Comparison of ENCODE assay signal across 24 mouse cellular contexts in genomic region chr11:80275011-80275410, GRCm38 (mm10). TPM values are rescaled to one million over a fixed set of nuclear protein-coding genes. Genes with fewer than 3 reads are reported as not detected.
DNase-seq lines count a peak whose midpoint lies in the region; ATAC-seq and TF ChIP-seq lines count a peak whose summit lies in the region.
"Had no signal": no experiment of that assay in that cellular context is flagged by ENCODE, and none has a peak within 500 bp of the region (broad histone marks: within the 10 kb centered on the region; RNA-seq: fewer than 3 reads in every experiment).

No protein-coding gene starts in this region.

- H3K4me2 ChIP-seq in heart, postnatal 0 days (ENCODE audit: low read depth, low read length): no peak overlapping the region
- H3K4me2 ChIP-seq in liver, postnatal 0 days (ENCODE audit: low read depth, low read length): no peak overlapping the region
- no peak overlapping the region for H3K4me2 ChIP-seq in liver, embryonic 12.5 days
- H3K4me2 ChIP-seq: forebrain, embryonic 13.5 days; heart, embryonic 11.5 days; hindbrain, embryonic 15.5 days; limb, embryonic 12.5 days; liver, embryonic 15.5 days; midbrain, embryonic 15.5 days had no signal

- H3K4me3 ChIP-seq in heart, postnatal 0 days (ENCODE audit: low read depth, low read length): no peak overlapping the region
- H3K4me3 ChIP-seq in liver, postnatal 0 days (ENCODE audit: low read depth, low read length): no peak overlapping the region
- no peak overlapping the region for H3K4me3 ChIP-seq in liver, embryonic 12.5 days
- no peak overlapping the region for H3K4me3 ChIP-seq in E14TG2a.4 (replicated peaks; ENCODE audit: low read length)
- H3K4me3 ChIP-seq: embryonic facial prominence, embryonic 10.5 days; forebrain, embryonic 13.5 days; hindbrain, embryonic 15.5 days; limb, embryonic 12.5 days; liver, embryonic 15.5 days; midbrain, embryonic 15.5 days had no signal

- 41% methylated on average over 3 of the region's 3 CpGs for WGBS in heart, postnatal 0 days
- 53% methylated on average over 3 of the region's 3 CpGs for WGBS in liver, postnatal 0 days (ENCODE audit: insufficient replicate concordance)
- 43% methylated on average over 3 of the region's 3 CpGs for WGBS in liver, embryonic 12.5 days (ENCODE audit: insufficient replicate concordance)

- peak; percentile 25; the same call in 1 of the 2 replicates for TF ChIP-seq CTCF in heart, postnatal 0 days (IDR thresholded peaks at IDR 0.05; ENCODE audit: low read depth)
- TF ChIP-seq CTCF in liver, postnatal 0 days (IDR thresholded peaks at IDR 0.05; ENCODE audit: low read depth): 0 out of 2 replicates have a peak, but pooled peaks have one; percentile 20
- peak; percentile 82 for TF ChIP-seq CTCF in E14TG2a.4 (conservative IDR thresholded peaks at IDR 0.05; ENCODE audit: low read length)

- no peak overlapping the region for H3K9ac ChIP-seq in heart, postnatal 0 days (replicated peaks; ENCODE audit: low read depth, low read length)
- no peak overlapping the region for H3K9ac ChIP-seq in liver, postnatal 0 days (replicated peaks)
- no peak overlapping the region for H3K9ac ChIP-seq in liver, embryonic 12.5 days
- H3K9ac ChIP-seq: forebrain, embryonic 13.5 days; hindbrain, embryonic 15.5 days; limb, embryonic 12.5 days; liver, embryonic 15.5 days; midbrain, embryonic 15.5 days had no signal

- no peaks in the 10 kb centered on the region for H3K27me3 ChIP-seq in heart, postnatal 0 days (ENCODE audit: control insufficient read depth, insufficient read depth, low read length)
- no peaks in the 10 kb centered on the region for H3K27me3 ChIP-seq in liver, postnatal 0 days (ENCODE audit: insufficient read depth, low read length)
- no peaks in the 10 kb centered on the region for H3K27me3 ChIP-seq in liver, embryonic 12.5 days (replicated peaks)
- no peaks in the 10 kb centered on the region for H3K27me3 ChIP-seq in E14TG2a.4 (ENCODE audit: insufficient read depth, low read length)
- H3K27me3 ChIP-seq: forebrain, embryonic 13.5 days; hindbrain, embryonic 15.5 days; limb, embryonic 12.5 days; liver, embryonic 15.5 days; midbrain, embryonic 15.5 days had no signal

- 0 out of 2 replicates have a peak, but pooled peaks cover 6% of the 10 kb centered on the region for H3K9me3 ChIP-seq in heart, postnatal 0 days (replicated peaks; ENCODE audit: control insufficient read depth, low read length)
- no peaks in the 10 kb centered on the region; the same call in 1 of the 2 replicates for H3K9me3 ChIP-seq in liver, postnatal 0 days (ENCODE audit: low read length)
- H3K9me3 ChIP-seq in liver, embryonic 12.5 days (replicated peaks): 0 out of 2 replicates have a peak, but pooled peaks cover 7% of the 10 kb centered on the region
- H3K9me3 ChIP-seq in E14TG2a.4 (ENCODE audit: low read length): 0 out of 2 replicates have a peak, but pooled peaks cover 6% of the 10 kb centered on the region
- H3K9me3 ChIP-seq: embryonic facial prominence, embryonic 10.5 days; hindbrain, embryonic 15.5 days; limb, embryonic 12.5 days; liver, embryonic 15.5 days; midbrain, embryonic 15.5 days had no signal

- TF ChIP-seq EP300 in heart, postnatal 0 days (IDR thresholded peaks at IDR 0.05; ENCODE audit: low read depth): no peak
- TF ChIP-seq EP300 in liver, postnatal 0 days (IDR thresholded peaks at IDR 0.05; ENCODE audit: low read depth): no peak

- H3K36me3 ChIP-seq in heart, postnatal 0 days (replicated peaks; ENCODE audit: control insufficient read depth, insufficient read depth, low read length): no peaks in the 10 kb centered on the region
- no peaks in the 10 kb centered on the region for H3K36me3 ChIP-seq in liver, postnatal 0 days (replicated peaks; ENCODE audit: insufficient read depth, low read length)
- H3K36me3 ChIP-seq in liver, embryonic 12.5 days: no peaks in the 10 kb centered on the region
- H3K36me3 ChIP-seq in E14TG2a.4 (ENCODE audit: insufficient read depth, low read length): no peaks in the 10 kb centered on the region
- H3K36me3 ChIP-seq: embryonic facial prominence, embryonic 10.5 days; G1E; hindbrain, embryonic 15.5 days; limb, embryonic 12.5 days; liver, embryonic 15.5 days; midbrain, embryonic 15.5 days had no signal

- no peaks in the 10 kb centered on the region for H3K4me1 ChIP-seq in heart, postnatal 0 days (ENCODE audit: control insufficient read depth, insufficient read depth)
- H3K4me1 ChIP-seq in liver, postnatal 0 days (ENCODE audit: insufficient read depth): no peaks in the 10 kb centered on the region
- no peaks in the 10 kb centered on the region for H3K4me1 ChIP-seq in liver, embryonic 12.5 days
- no peaks in the 10 kb centered on the region for H3K4me1 ChIP-seq in E14TG2a.4 (replicated peaks; ENCODE audit: low read depth, low read length)
- H3K4me1 ChIP-seq: embryonic facial prominence, embryonic 10.5 days; forebrain, embryonic 13.5 days; hindbrain, embryonic 15.5 days; limb, embryonic 12.5 days; liver, embryonic 15.5 days; midbrain, embryonic 15.5 days had no signal

- no peak for ATAC-seq in heart, postnatal 0 days (ENCODE audit: insufficient read depth, low read depth)
- no peak for ATAC-seq in liver, postnatal 0 days
- ATAC-seq in liver, embryonic 12.5 days: no peak
- no peak for ATAC-seq in erythroblast, adult 5-6 weeks (replicated peaks; ENCODE audit: low FRiP score, poor library complexity, severe bottlenecking)
- ATAC-seq: forebrain, embryonic 13.5 days; midbrain, embryonic 15.5 days had no signal

- H3K27ac ChIP-seq in heart, postnatal 0 days (ENCODE audit: low read depth): no peak overlapping the region
- H3K27ac ChIP-seq in liver, postnatal 0 days (ENCODE audit: low read depth): no peak overlapping the region
- H3K27ac ChIP-seq in liver, embryonic 12.5 days: no peak overlapping the region
- H3K27ac ChIP-seq: embryonic facial prominence, embryonic 10.5 days; forebrain, embryonic 13.5 days; hindbrain, embryonic 15.5 days; limb, embryonic 12.5 days; liver, embryonic 15.5 days; midbrain, embryonic 15.5 days had no signal

- DNase-seq in heart, postnatal 0 days (ENCODE audit: low spot score): no peak
- DNase-seq in heart, adult 8-10 months (ENCODE audit: low spot score): no peak
- no peak for DNase-seq in liver, postnatal 0 days
- DNase-seq in c-Kit-positive CD71-positive TER-119-positive erythroid progenitor cells, embryonic 14.5 days (ENCODE audit: low spot score): peak; percentile 11
- no peak for DNase-seq in right cerebral cortex, adult 18-20 months
- DNase-seq: adrenal gland, adult 2 months; cerebellum, adult 9-10 months; gastrocnemius, postnatal 36 days; heart, postnatal 36 days; kidney, adult 18-20 months; kidney, postnatal 14 days; lung, postnatal 14 days had no signal

RNA-seq across cellular contexts. Expression of gene Rhbdl3, which starts 25.7 kb away (rescaled TPM):
- total RNA-seq in heart, postnatal 0 days (2014; rRNA removed; ENCODE audit: low replicate concordance): 0.66 and 2.1 TPM in 2 replicates
- 0.38 and 0.75 TPM in 2 replicates for polyA plus RNA-seq in heart, postnatal 0 days (2015; fragmentation: Nextera tagmentation; extraction: Ambion mirVana)
- 10 to 100 TPM in 1 of 4 experiments, 1 to 10 TPM in 3; 6.7 to 10.0 (median 7.8) TPM for total RNA-seq in heart, adult 8-10 months (2022)
- 0.05 and 0.12 TPM in 2 replicates for polyA plus RNA-seq in liver, postnatal 0 days (2015; fragmentation: Nextera tagmentation; extraction: Ambion mirVana)
- polyA plus RNA-seq in liver, embryonic 12.5 days (2016; fragmentation: Nextera tagmentation; extraction: Ambion mirVana): 0.18 and 0.29 TPM in 2 replicates
- not detected in 2 replicates for total RNA-seq in erythroblast, adult 5-6 weeks (2015; ENCODE audit: low replicate concordance)
- not detected in 2 replicates for total RNA-seq in erythroblast, adult 5-6 weeks (2017; ENCODE audit: low replicate concordance)
- total RNA-seq: neutrophil, adult 5-6 weeks had no signal

Comparison
In these comparisons a context has a peak if more than half of its experiments do, and no peak if none do; other contexts are left out.
1. CTCF ChIP-seq: peak in every context shown above with its lines; median percentile 82 in E14TG2a.4; 25 in heart, postnatal 0 days; 20 in liver, postnatal 0 days.